Mouse (Mus musculus) lung, embryonic 14.5 days (tissue): ENCODE measurements around the gene Serpine2. TPM values are rescaled to one million over a fixed set of nuclear protein-coding genes. Genes with fewer than 3 reads are reported as not detected.

ENCODE experiments used
- ATAC-seq: fragments of 200-750 bp; cut with Nextera tagmentation; 2 replicates; pipeline ENCODE4 v1.8.0; 2017; ENCODE audit warnings: mild to moderate bottlenecking, moderate TSS enrichment, moderate library complexity; ENCODE audit not compliant: insufficient read depth
- DNase-seq: peaks from one replicate; pipeline ENCODE4 v3.0.0-alpha.2; 2015
- H3K27ac ChIP-seq: fragments of 300-500 bp; sonication (generic); 2 replicates; pipeline ENCODE4 v1.5.1; 2014; ENCODE audit warnings: low read depth, mild to moderate bottlenecking, moderate library complexity
- H3K27me3 ChIP-seq: fragments of 300-500 bp; sonication (generic); 2 replicates; pipeline ENCODE4 v1.6.1; 2014; ENCODE audit warnings: low read length, control low read depth; ENCODE audit not compliant: insufficient read depth
- H3K36me3 ChIP-seq: fragments of 300-500 bp; sonication (generic); 2 replicates; pipeline ENCODE4 v1.6.1; 2014; ENCODE audit warnings: control low read depth; ENCODE audit not compliant: insufficient read depth
- H3K4me1 ChIP-seq: fragments of 300-500 bp; sonication (generic); 2 replicates; pipeline ENCODE4 v1.6.1; 2014; ENCODE audit warnings: antibody characterized with exemption, control low read depth; ENCODE audit not compliant: insufficient read depth
- H3K4me2 ChIP-seq: fragments of 300-500 bp; sonication (generic); 2 replicates; pipeline ENCODE4 v1.6.1; 2014; ENCODE audit warnings: mild to moderate bottlenecking
- H3K4me3 ChIP-seq: fragments of 300-500 bp; sonication (generic); 2 replicates; pipeline ENCODE4 v1.5.1; 2014; ENCODE audit warnings: low read depth, low read length
- H3K9ac ChIP-seq: fragments of 300-500 bp; sonication (generic); 2 replicates; pipeline ENCODE4 v1.6.1; 2014
- H3K9me3 ChIP-seq: fragments of 300-500 bp; sonication (generic); 2 replicates; pipeline ENCODE4 v1.6.1; 2016; ENCODE audit warnings: low read depth, low read length, control low read depth
- CTCF ChIP-seq: IDR thresholded peaks from 2 replicates; pipeline ENCODE4 v1.5.1; 2016; ENCODE audit warnings: antibody characterized with exemption, low read depth
- WGBS: fragments of 180-500 bp; shearing (Covaris S2); extraction: QIAGEN DNeasy Blood & Tissue Kit; methylation state at CpG from one replicate; pipeline ENCODE4 v1.1.7; 2014; 5-methylcytosine and 5-hydroxymethylcytosine counted together
- polyA plus RNA-seq: library from polyadenylated mRNA; unstranded; fragments of >200 nt; fragmentation: Nextera tagmentation; extraction: Ambion mirVana; gene quantifications from 2 replicates; pipeline ENCODE4 v1.2.1, GENCODE M21; 2014

Serpine2 gene
- polyA plus RNA-seq, 1 experiment from 2014 or later: 341 TPM

DNA sequence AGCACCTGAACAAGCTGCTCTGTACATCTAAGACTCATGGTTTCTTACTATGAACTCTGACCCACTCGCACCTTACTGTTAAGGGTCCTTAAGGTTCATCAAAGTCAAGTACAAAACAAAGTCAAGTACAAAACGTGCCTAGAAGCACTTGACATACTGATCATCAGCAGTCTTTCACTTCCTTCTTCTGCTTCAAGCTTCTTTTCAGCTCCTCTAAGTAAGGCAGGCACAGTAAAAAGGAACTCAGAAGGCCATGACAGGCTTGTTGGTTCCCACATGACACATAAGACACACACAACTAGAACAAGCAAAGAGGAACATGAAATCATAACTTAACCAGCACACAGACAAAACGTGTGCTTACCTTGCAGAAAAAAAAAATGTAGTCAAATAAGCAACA is 12.3 kb downstream of the Serpine2 start:
- H3K4me2 ChIP-seq: no peak overlapping the region
- H3K9me3 ChIP-seq: no peaks in the 10 kb centered on the region
- H3K27ac ChIP-seq: no peak overlapping the region
- 57% methylated on average over 3 of the region's 3 CpGs for WGBS
- H3K4me3 ChIP-seq: no peak overlapping the region
- no peak overlapping the region for H3K9ac ChIP-seq
- ATAC-seq (no peak), DNase-seq (no peak)
- H3K36me3 ChIP-seq: no peaks in the 10 kb centered on the region
- TF ChIP-seq CTCF: no peak
- no peaks in the 10 kb centered on the region for H3K4me1 ChIP-seq
- H3K27me3 ChIP-seq: no peaks in the 10 kb centered on the region

DNA sequence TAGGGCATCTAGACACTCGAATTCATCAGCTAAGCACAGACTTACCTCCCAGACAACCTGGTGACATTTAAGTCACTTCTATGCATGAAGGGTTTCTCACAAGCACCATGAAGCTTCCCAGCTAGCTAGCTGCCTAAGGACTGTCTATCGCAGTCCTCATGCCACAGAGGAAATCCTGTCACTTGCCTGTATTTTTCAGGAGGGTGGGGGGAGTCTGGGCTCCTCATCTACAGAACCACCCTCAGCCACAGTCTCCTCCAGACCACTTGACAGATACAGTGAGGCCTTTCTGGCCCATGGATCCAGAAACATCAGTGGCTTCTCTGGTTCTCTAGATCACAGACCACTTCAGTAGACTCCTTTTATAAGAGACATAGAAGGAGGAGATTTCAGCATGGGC is 14.1 kb downstream of the Serpine2 start:
- Histone ChIP-seq H3K4me3 (no peak overlapping the region), H3K27me3 (no peaks in the 10 kb centered on the region), H3K4me1 (no peaks in the 10 kb centered on the region), H3K9me3 (no peaks in the 10 kb centered on the region), H3K9ac (no peak overlapping the region), H3K36me3 (no peaks in the 10 kb centered on the region), H3K27ac (no peak overlapping the region), H3K4me2 (no peak overlapping the region)
- 83% methylated on average over 2 of the region's 2 CpGs for WGBS
- no peak for TF ChIP-seq CTCF
- ATAC-seq (no peak), DNase-seq (no peak)

DNA sequence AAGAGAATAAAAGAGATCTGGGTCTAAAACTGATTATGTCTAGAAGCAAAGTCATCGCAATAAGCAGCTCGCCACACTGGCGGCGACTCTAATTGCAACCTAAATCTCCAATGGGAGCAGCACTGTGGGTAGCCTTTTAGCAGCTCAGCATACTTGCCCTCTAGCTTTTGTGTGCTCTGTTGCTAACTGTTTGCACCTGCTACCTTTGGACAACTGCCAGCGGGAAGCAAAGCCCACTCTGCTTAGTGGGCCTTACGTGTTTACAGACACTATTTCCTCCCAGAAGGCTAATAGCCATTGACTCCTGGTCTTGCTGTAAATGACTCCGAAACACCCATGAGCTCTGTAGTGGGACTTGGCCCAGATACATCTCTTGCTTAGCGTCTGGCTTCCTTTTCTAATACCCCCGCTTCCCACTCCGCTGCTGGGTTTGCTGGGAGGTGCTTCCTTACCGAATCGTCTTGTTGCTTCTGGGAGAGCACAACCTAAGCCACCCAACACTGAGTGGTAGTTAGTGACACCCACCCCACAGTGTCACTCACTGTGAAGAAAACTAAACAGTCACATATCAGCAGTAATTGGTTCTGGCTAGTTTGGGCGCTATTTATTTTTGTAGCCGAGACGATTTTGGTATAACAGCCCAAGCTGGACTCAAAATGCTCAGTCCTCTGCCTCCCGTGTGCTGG is 28.1 kb downstream of the Serpine2 start:
- Histone ChIP-seq H3K4me3 (no peak overlapping the region), H3K36me3 (no peaks in the 10 kb centered on the region), H3K9ac (no peak overlapping the region), H3K4me2 (no peak overlapping the region), H3K4me1 (no peaks in the 10 kb centered on the region), H3K27ac (no peak overlapping the region; the same call in 1 of the 2 replicates), H3K9me3 (no peaks in the 10 kb centered on the region), H3K27me3 (no peaks in the 10 kb centered on the region)
- 65% methylated on average over 16 of the region's 16 CpGs for WGBS
- peak; percentile 64 for DNase-seq
- peak; percentile 60; the same call in 1 of the 2 replicates for ATAC-seq
- TF ChIP-seq CTCF: no peak

DNA sequence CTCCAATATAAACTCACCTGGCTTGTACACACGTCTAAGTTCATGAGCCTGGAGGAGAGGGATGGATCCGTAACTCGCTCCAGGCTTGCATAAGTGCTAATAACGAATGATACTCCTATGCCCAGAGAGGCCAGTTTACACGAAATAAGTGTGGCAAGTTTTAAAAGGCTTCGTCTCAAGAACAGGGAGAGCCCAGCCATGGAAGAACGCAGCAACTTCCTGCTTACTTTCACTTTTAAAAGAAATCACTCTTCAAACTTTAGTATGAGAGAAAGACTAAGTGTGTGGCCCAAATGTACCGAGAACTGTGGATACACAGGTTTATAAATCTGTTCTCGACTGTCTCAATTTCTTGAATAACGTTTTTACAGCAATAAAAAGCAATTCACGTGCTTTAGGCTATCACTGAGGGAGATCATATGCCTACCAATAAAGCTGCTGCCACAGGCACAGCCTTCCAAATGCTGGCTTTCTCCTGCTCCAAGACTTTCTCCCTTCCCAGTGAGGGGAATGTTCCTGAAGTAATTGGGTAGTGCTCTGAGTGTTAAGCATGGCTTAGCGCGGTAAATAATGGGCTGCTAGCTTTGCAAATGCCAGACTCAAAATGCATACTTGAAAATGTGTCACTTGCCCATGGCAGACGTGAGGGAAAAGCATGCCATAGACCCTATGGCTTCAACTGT is 36.9 kb downstream of the Serpine2 start:
- H3K4me3 ChIP-seq: no peak overlapping the region
- no peak for ATAC-seq
- DNase-seq: peak; percentile 45
- H3K27me3 ChIP-seq: no peaks in the 10 kb centered on the region
- WGBS: 42% methylated on average over 14 of the region's 14 CpGs
- TF ChIP-seq CTCF: no peak
- peak overlapping the region; percentile 58; the same call in 1 of the 2 replicates for H3K27ac ChIP-seq
- H3K9ac ChIP-seq: no peak overlapping the region; the same call in 1 of the 2 replicates
- H3K4me1 ChIP-seq: 0 out of 2 replicates have a peak, but pooled peaks cover 18% of the 10 kb centered on the region
- no peaks in the 10 kb centered on the region for H3K9me3 ChIP-seq
- H3K4me2 ChIP-seq: peak overlapping the region; percentile 42
- H3K36me3 ChIP-seq: peaks cover 15% of the 10 kb centered on the region; the same call in 1 of the 2 replicates

DNA sequence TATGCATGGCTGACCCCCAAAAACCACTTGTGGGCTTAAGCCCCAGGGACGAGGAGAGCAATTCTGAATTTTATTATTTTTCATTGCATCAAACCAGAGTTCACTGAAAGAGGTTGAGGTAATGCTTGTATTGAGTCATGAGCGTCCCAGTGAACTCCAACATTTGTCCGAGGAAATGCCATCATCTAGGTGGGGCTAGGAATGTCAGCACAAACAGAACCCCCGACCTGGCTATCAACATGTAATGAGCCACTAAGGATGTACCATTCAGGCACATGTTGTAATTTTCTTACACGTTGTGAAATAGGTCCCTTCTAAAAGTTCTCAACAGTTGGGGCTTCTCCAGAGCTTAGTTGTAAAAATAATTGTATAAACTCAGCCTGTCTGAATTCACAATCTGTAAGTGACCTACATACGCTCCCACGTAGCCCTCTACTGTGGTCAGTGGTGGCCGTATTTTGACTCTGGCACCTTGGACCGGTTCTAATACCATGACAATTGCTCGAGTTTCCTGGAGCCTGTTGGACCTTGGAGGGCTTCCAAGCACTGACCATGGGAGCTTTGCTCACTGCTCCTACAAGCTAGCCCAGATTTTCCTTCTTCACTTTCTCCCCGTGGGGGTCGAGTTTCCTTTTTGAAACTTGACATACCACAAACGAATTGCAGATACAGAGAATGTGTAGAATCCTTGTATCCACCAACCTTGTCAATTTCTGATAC is 38.0 kb downstream of the Serpine2 start:
- ATAC-seq (no peak), DNase-seq (peak; percentile 66)
- H3K4me2 ChIP-seq: no peak overlapping the region
- peak overlapping the region; percentile 30; the same call in 1 of the 2 replicates for H3K27ac ChIP-seq
- WGBS: 53% methylated on average over 13 of the region's 13 CpGs
- H3K27me3 ChIP-seq: no peaks in the 10 kb centered on the region
- H3K4me3 ChIP-seq: no peak overlapping the region
- H3K4me1 ChIP-seq: 0 out of 2 replicates have a peak, but pooled peaks cover 18% of the 10 kb centered on the region
- H3K9me3 ChIP-seq: no peaks in the 10 kb centered on the region
- H3K36me3 ChIP-seq: peaks cover 16% of the 10 kb centered on the region; the same call in 1 of the 2 replicates
- no peak for TF ChIP-seq CTCF
- no peak overlapping the region for H3K9ac ChIP-seq

DNA sequence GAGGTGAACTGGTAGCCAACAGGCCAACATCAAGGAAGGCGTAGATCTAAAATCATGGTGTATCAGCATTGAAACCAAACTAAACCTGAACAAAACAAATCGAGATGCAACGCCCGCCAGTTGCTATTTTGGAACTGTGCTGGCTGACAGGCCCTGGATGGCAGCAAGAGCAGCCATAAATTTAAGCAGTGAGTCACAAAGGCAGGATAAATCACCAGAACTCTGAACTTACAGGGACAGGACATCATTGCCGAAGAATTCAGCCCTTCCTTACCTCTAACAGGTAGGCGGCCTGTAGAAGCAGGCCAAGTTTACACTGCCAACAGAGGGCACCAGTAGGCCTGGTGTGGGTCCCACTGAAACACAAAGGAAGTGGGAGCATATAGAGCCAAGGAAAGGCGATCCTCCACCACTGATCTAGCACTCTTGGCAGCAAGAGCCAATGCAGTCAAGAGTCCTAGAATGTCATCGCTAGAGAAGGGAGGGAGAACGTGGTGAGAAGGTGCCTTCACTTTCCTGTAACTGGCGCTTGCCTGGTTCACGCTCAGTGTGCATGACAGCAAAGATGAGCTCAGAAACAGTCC is 41.6 kb downstream of the Serpine2 start:
- no peak for DNase-seq
- WGBS: 87% methylated on average over 11 of the region's 11 CpGs
- H3K27ac ChIP-seq: no peak overlapping the region

More for the DNA sequence above, 41.6 kb downstream of the Serpine2 start:
- Histone ChIP-seq H3K9me3 (no peaks in the 10 kb centered on the region), H3K4me2 (no peak overlapping the region), H3K36me3 (peaks cover 24% of the 10 kb centered on the region), H3K4me3 (no peak overlapping the region), H3K9ac (no peak overlapping the region), H3K4me1 (0 out of 2 replicates have a peak, but pooled peaks cover 16% of the 10 kb centered on the region), H3K27me3 (no peaks in the 10 kb centered on the region)
- ATAC-seq: no peak
- TF ChIP-seq CTCF: no peak
